27 mouse cellular contexts compared by ENCODE assay signal in genomic region chr13:35656853-35657252, GRCm38 (mm10). TPM values are rescaled to one million over a fixed set of nuclear protein-coding genes. Genes with fewer than 3 reads are reported as not detected.
DNase-seq lines count a peak whose midpoint lies in the region; ATAC-seq and TF ChIP-seq lines count a peak whose summit lies in the region.
"Had no signal": no experiment of that assay in that cellular context is flagged by ENCODE, and none has a peak within 500 bp of the region (broad histone marks: within the 10 kb centered on the region; RNA-seq: fewer than 3 reads in every experiment).

No protein-coding gene starts in this region.

- 77% methylated on average over 2 of the region's 2 CpGs for WGBS in heart, adult 2 months

- TF ChIP-seq POLR2A in heart, adult 2 months (IDR thresholded peaks at IDR 0.05; ENCODE audit: insufficient read depth, low read depth, low read length) = no peak

- H3K4me1 ChIP-seq in heart, adult 2 months (ENCODE audit: control insufficient read depth, insufficient read depth, low read length) = no peaks in the 10 kb centered on the region
- H3K4me1 ChIP-seq: embryonic facial prominence, embryonic 13.5 days; embryonic facial prominence, embryonic 15.5 days; forebrain, embryonic 10.5 days; forebrain, embryonic 12.5 days had no signal

- no peaks in the 10 kb centered on the region for H3K79me2 ChIP-seq in heart, adult 2 months (replicated peaks; ENCODE audit: control insufficient read depth, insufficient read depth, low read length)

- intact Hi-C loops in heart, adult 2 months (cut with DNase I) = no loop called here
- intact Hi-C loops in left cerebral cortex, adult 2 months (cut with DNase I) = no loop called here

- H3K36me3 ChIP-seq in heart, adult 2 months (ENCODE audit: control insufficient read depth, insufficient read depth, low read length) = no peaks in the 10 kb centered on the region
- H3K36me3 ChIP-seq: embryonic facial prominence, embryonic 13.5 days; embryonic facial prominence, embryonic 15.5 days; forebrain, embryonic 10.5 days; forebrain, embryonic 12.5 days; G1E had no signal

- H3K27ac ChIP-seq in heart, adult 2 months = no peak overlapping the region
- H3K27ac ChIP-seq in left cerebral cortex, adult 2 months = no peak overlapping the region
- H3K27ac ChIP-seq: embryonic facial prominence, embryonic 13.5 days; embryonic facial prominence, embryonic 15.5 days; forebrain, embryonic 10.5 days; forebrain, embryonic 12.5 days had no signal

- no peak for TF ChIP-seq CTCF in heart, adult 2 months (IDR thresholded peaks at IDR 0.05)
- no peak for TF ChIP-seq CTCF in left cerebral cortex, adult 2 months (IDR thresholded peaks at IDR 0.05)

- TF ChIP-seq EP300 in heart, adult 2 months (IDR thresholded peaks at IDR 0.05; ENCODE audit: insufficient read depth, low read depth, low read length) = no peak

- no peak overlapping the region for H3K4me3 ChIP-seq in heart, adult 2 months
- H3K4me3 ChIP-seq in left cerebral cortex, adult 2 months = no peak overlapping the region
- H3K4me3 ChIP-seq: embryonic facial prominence, embryonic 13.5 days; embryonic facial prominence, embryonic 15.5 days; erythroblast, embryonic 14.5 days; forebrain, embryonic 10.5 days; forebrain, embryonic 12.5 days had no signal

- no peak overlapping the region for H3K9ac ChIP-seq in heart, adult 2 months (ENCODE audit: low read depth, low read length)
- H3K9ac ChIP-seq: embryonic facial prominence, embryonic 13.5 days; embryonic facial prominence, embryonic 15.5 days; forebrain, embryonic 12.5 days had no signal

- peak; percentile 42 to 65; a peak in 3 of 4 replicates for ATAC-seq in hematopoietic stem cell, adult 5-6 weeks (replicated peaks in 1 of 2; ENCODE audit: insufficient read depth in 1 of 2, low FRiP score in 2 of 2, low TSS enrichment in 1 of 2, low read depth in 1 of 2, poor library complexity in 2 of 2, severe bottlenecking in 2 of 2)
- ATAC-seq: activated CD4-positive, CD25-positive, alpha-beta regulatory T cell, adult 4 months; CD4-positive, CD25-positive, alpha-beta regulatory T cell, adult 4 months; forebrain, embryonic 14.5 days; forebrain, embryonic 16.5 days; Patski had no signal

- no peaks in the 10 kb centered on the region for H3K27me3 ChIP-seq in heart, adult 2 months (ENCODE audit: control insufficient read depth, insufficient read depth, low read length)
- H3K27me3 ChIP-seq: CH12.LX; embryonic facial prominence, embryonic 13.5 days; embryonic facial prominence, embryonic 15.5 days; forebrain, embryonic 12.5 days; Patski had no signal

- DNase-seq in heart, adult 11 months = peak; percentile 18
- no peak for DNase-seq in heart, adult 2 months
- DNase-seq in kidney, postnatal 4 days = no peak
- no peak for DNase-seq in left cerebral cortex, adult 2 months (ENCODE audit: extremely low spot score in 1 of 2, low spot score in 2 of 2)
- DNase-seq: adrenal gland, adult 8-10 months; adrenal gland, postnatal 14 days; adrenal gland, postnatal 36 days; B cell, adult 2 months; cerebellum, adult 11-12 months; cerebellum, adult 2 months; cerebellum, adult 9-10 months; cerebellum, postnatal 10 days; cerebellum, postnatal 25 days; embryo, embryonic 11 days had no signal

RNA-seq across cellular contexts. Expression of gene Cdyl, which starts 2.8 kb away (rescaled TPM):
- 10 to 100 TPM in 1 of 2 experiments, 1 to 10 TPM in 1; 8.4 to 11.2 TPM for total RNA-seq in heart, adult 2 months (2021)
- 3.1 and 4.2 TPM in 2 replicates for polyA plus RNA-seq in heart, adult 2 months (2012; rRNA removed)
- total RNA-seq in hematopoietic stem cell, adult 5-6 weeks (2017) = 14.4 and 15.9 TPM in 2 replicates
- 10 to 100 TPM; 54.1 to 54.3 TPM for total RNA-seq in left cerebral cortex, adult 2 months (2021)
